Mouse (Mus musculus) myocyte (in vitro differentiated cells): ENCODE results near the gene Gucy2c.

Experiments
- E2F4 ChIP-seq: IDR thresholded peaks from one replicate; pipeline ENCODE4 v1.6.1; 2011; ENCODE audit warnings: mild to moderate bottlenecking, control low read depth, moderate library complexity; ENCODE audit not compliant: insufficient read depth
- MAX ChIP-seq: IDR thresholded peaks from one replicate; pipeline ENCODE4 v1.6.1; 2011; ENCODE audit warnings: low read depth, mild to moderate bottlenecking, control low read depth
- MYOD1 ChIP-seq, 3 experiments: IDR thresholded peaks; one replicate each; pipeline ENCODE4 v1.6.1; 2011; ENCODE audit warnings: control low read depth in 2 of 3, low read depth in 2 of 3, mild to moderate bottlenecking in 2 of 3, moderate library complexity in 1 of 3; ENCODE audit not compliant: insufficient read length in 2 of 3, control insufficient read depth in 1 of 3
- MYOG ChIP-seq, 3 experiments: IDR thresholded peaks; one replicate each; pipeline ENCODE4 v1.6.1; 2011; ENCODE audit warnings: control low read depth in 2 of 3, low read depth in 2 of 3, mild to moderate bottlenecking in 2 of 3; ENCODE audit not compliant: insufficient read length in 2 of 3, control insufficient read depth in 1 of 3, insufficient read depth in 1 of 3
- POLR2A ChIP-seq: IDR thresholded peaks from one replicate; pipeline ENCODE4 v1.6.1; 2011; ENCODE audit warnings: low read depth, mild to moderate bottlenecking, control low read depth, moderate library complexity; ENCODE audit not compliant: insufficient read length
- POLR2AphosphoS2 ChIP-seq: IDR thresholded peaks from one replicate; pipeline ENCODE4 v1.6.1; 2011; ENCODE audit warnings: low read depth, control low read depth; ENCODE audit not compliant: insufficient read length
- REST ChIP-seq: IDR thresholded peaks from one replicate; pipeline ENCODE4 v1.6.1; 2011; ENCODE audit warnings: mild to moderate bottlenecking, control low read depth, moderate library complexity; ENCODE audit not compliant: insufficient read depth, insufficient read length
- SRF ChIP-seq: IDR thresholded peaks from one replicate; pipeline ENCODE4 v1.6.1; 2011; ENCODE audit warnings: low read depth; ENCODE audit not compliant: control insufficient read depth, insufficient read length
- TCF3 ChIP-seq: IDR thresholded peaks from one replicate; pipeline ENCODE4 v1.6.1; 2011; ENCODE audit warnings: low read depth, control low read depth; ENCODE audit not compliant: insufficient read length
- USF1 ChIP-seq: IDR thresholded peaks from one replicate; pipeline ENCODE4 v1.6.1; 2011; ENCODE audit warnings: low read depth, mild to moderate bottlenecking, control low read depth, moderate library complexity

DNA sequence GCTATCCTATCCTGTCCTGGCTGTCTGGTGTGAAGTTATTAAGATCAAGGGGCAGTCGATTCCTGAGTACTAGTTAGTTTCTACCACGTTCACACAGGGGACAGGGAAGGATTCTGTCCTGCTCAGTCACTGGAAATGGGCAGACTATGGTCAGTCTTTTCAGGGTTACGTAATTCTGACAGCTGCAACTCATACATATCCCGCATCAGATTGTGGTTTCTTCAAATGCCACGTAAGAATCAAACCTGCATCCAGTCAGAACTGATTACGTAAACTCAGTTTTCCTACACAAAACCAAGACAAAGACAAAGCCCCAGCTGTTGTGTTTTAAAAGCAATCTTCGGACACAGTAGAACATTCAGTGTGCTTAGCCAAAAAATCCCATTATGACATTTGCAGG is 33.8 kb upstream of the Gucy2c start:
- TF ChIP-seq TCF3 (no peak), POLR2A (no peak), USF1 (no peak), POLR2AphosphoS2 (no peak), E2F4 (no peak), REST (no peak), SRF (no peak), MAX (no peak), MYOD1 (IDR thresholded peaks at IDR 0.05; ENCODE audit: control insufficient read depth in 1 of 3, insufficient read length in 2 of 3, low read depth in 2 of 3) (no peak), MYOG (IDR thresholded peaks at IDR 0.05; ENCODE audit: control insufficient read depth in 1 of 3, insufficient read depth in 1 of 3, insufficient read length in 2 of 3, low read depth in 2 of 3) (no peak)
